Mouse (Mus musculus) midbrain, embryonic 14.5 days (tissue): ENCODE results near the gene Ptgds. TPM values are rescaled to one million over a fixed set of nuclear protein-coding genes. Genes with fewer than 3 reads are reported as not detected.
A peak's percentile ranks its signal among the peaks of the same experiment; 100 is the strongest.

Experiments used
- ATAC-seq: fragments of 200-750 bp; cut with Nextera tagmentation; 2 replicates; pipeline ENCODE4 v1.8.0; 2017; ENCODE audit warnings: moderate number of reproducible peaks, moderate library complexity; ENCODE audit not compliant: low FRiP score, low TSS enrichment
- DNase-seq: peaks from one replicate; pipeline ENCODE4 v3.0.0-alpha.2; 2015
- H3K27ac ChIP-seq: fragments of 300-500 bp; sonication (generic); replicated peaks from 2 replicates; pipeline ENCODE4 v1.5.1; 2014; ENCODE audit warnings: mild to moderate bottlenecking, low read depth, low read length, moderate library complexity
- H3K27me3 ChIP-seq: fragments of 300-500 bp; sonication (generic); 2 replicates; pipeline ENCODE4 v1.6.1; 2014; ENCODE audit warnings: low read length, control low read depth, mixed read lengths; ENCODE audit not compliant: control insufficient read depth, insufficient read depth
- H3K36me3 ChIP-seq: fragments of 300-500 bp; sonication (generic); 2 replicates; pipeline ENCODE4 v1.6.1; 2014; ENCODE audit warnings: low read length, control low read depth; ENCODE audit not compliant: control insufficient read depth, insufficient read depth
- H3K4me1 ChIP-seq: fragments of 300-500 bp; sonication (generic); 2 replicates; pipeline ENCODE4 v1.6.1; 2014; ENCODE audit warnings: mild to moderate bottlenecking, antibody characterized with exemption, low read length, control low read depth; ENCODE audit not compliant: control insufficient read depth, insufficient read depth
- H3K4me2 ChIP-seq: fragments of 300-500 bp; sonication (generic); 2 replicates; pipeline ENCODE4 v1.6.1; 2014; ENCODE audit warnings: mild to moderate bottlenecking, low read length, moderate library complexity
- H3K4me3 ChIP-seq: fragments of 300-500 bp; sonication (generic); replicated peaks from 2 replicates; pipeline ENCODE4 v1.5.1; 2014; ENCODE audit warnings: low read depth, low read length
- H3K9ac ChIP-seq: fragments of 300-500 bp; sonication (generic); replicated peaks from 2 replicates; pipeline ENCODE4 v1.6.1; 2014; ENCODE audit warnings: mild to moderate bottlenecking, low read length, moderate library complexity
- H3K9me3 ChIP-seq: fragments of 300-500 bp; sonication (generic); 2 replicates; pipeline ENCODE4 v1.6.1; 2016; ENCODE audit warnings: low read length, control low read depth, mixed read lengths; ENCODE audit not compliant: control insufficient read depth
- WGBS: fragments of 180-500 bp; shearing (Covaris S2); extraction: QIAGEN DNeasy Blood & Tissue Kit; methylation state at CpG from one replicate; pipeline ENCODE4 v1.1.7; 2014; 5-methylcytosine and 5-hydroxymethylcytosine counted together
- polyA plus RNA-seq: library from polyadenylated mRNA; unstranded; fragments of >200 nt; fragmentation: Nextera tagmentation; extraction: Ambion mirVana; gene quantifications from 2 replicates; pipeline ENCODE4 v1.2.1, GENCODE M21; 2014

Ptgds gene
- polyA plus RNA-seq, 1 experiment from 2014 or later = 71.9 TPM

- Histone ChIP-seq H3K27me3 (no peaks in the 10 kb centered on the region), H3K4me2 (no peak overlapping the region), H3K4me3 (no peak overlapping the region), H3K9me3 (no peaks in the 10 kb centered on the region), H3K4me1 (no peaks in the 10 kb centered on the region), H3K27ac (no peak overlapping the region), H3K36me3 (no peaks in the 10 kb centered on the region), H3K9ac (no peak overlapping the region)
- 79% methylated on average over 6 of the region's 6 CpGs for WGBS
- no peak for ATAC-seq
- no peak for DNase-seq
These were observed 18.3 kb upstream of the Ptgds start for GRCm38 (mm10) chr2:25487965-25488670.

DNA sequence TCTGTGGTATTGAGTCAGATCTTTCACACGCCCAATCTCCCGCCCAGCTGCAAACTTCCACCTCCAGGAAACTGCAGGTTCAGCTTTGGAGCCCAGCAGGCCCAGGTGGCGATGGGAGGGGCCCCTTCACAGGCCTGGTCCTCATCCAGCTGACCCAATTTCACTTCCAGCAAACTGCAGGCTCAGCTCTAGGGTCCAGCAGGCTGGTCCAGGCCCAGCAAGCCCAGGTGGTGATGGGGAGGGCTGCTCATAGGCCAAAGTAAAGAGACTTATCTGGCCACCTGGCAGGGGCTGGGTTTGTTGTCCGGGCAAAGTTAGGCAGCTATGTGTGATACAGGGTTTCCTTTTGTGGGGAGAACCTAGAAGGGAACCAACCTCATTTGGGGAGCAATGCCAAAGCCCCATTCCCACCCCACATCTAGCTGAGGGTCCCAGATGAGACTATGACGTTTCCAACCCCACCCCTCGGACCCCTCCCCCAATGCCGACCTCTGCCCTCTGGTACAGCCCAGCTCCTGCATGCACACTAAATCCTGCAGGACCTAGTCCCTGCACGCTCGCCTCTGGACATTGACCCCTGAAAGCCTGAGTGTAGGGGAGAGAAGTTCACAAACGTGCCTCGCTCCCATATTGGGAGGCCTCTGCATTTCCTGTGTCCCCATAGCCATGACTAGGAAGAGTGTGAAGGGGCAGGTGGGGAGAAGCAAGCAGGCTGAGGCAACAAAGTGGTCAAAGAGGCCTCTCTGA is 15.2 kb upstream of the Ptgds start:
- DNase-seq (no peak), ATAC-seq (no peak)
- H3K9ac ChIP-seq = no peak overlapping the region
- no peak overlapping the region for H3K4me3 ChIP-seq
- H3K9me3 ChIP-seq = no peaks in the 10 kb centered on the region
- H3K4me2 ChIP-seq = no peak overlapping the region
- no peaks in the 10 kb centered on the region for H3K36me3 ChIP-seq
- H3K27me3 ChIP-seq = no peaks in the 10 kb centered on the region
- H3K27ac ChIP-seq = no peak overlapping the region
- 68% methylated on average over 11 of the region's 11 CpGs for WGBS
- H3K4me1 ChIP-seq = no peaks in the 10 kb centered on the region

- H3K9ac ChIP-seq = no peak overlapping the region
- H3K36me3 ChIP-seq = no peaks in the 10 kb centered on the region
- DNase-seq (peak; percentile 53), ATAC-seq (no peak)
- H3K4me1 ChIP-seq = no peaks in the 10 kb centered on the region
- 27% methylated on average over 7 of the region's 7 CpGs for WGBS
- no peaks in the 10 kb centered on the region for H3K9me3 ChIP-seq
- no peak overlapping the region for H3K4me3 ChIP-seq
- no peak overlapping the region for H3K27ac ChIP-seq
- no peak overlapping the region for H3K4me2 ChIP-seq
- no peaks in the 10 kb centered on the region for H3K27me3 ChIP-seq
These were observed 13.1 kb upstream of the Ptgds start for GRCm38 (mm10) chr2:25482969-25483368.

GRCm38 (mm10) chr2:25480541-25480940 is 10.7 kb upstream of the Ptgds start:
- Histone ChIP-seq H3K27ac (no peak overlapping the region), H3K9ac (no peak overlapping the region), H3K9me3 (no peaks in the 10 kb centered on the region), H3K36me3 (no peaks in the 10 kb centered on the region), H3K4me2 (no peak overlapping the region), H3K27me3 (no peaks in the 10 kb centered on the region), H3K4me3 (no peak overlapping the region), H3K4me1 (no peaks in the 10 kb centered on the region)
- 90% methylated on average over 1 of the region's 1 CpGs for WGBS
- no peak for ATAC-seq
- no peak for DNase-seq

GRCm38 (mm10) chr2:25479551-25480311 is 9.9 kb upstream of the Ptgds start:
- WGBS = 81% methylated on average over 10 of the region's 10 CpGs
- H3K36me3 ChIP-seq = no peaks in the 10 kb centered on the region
- no peak overlapping the region for H3K4me2 ChIP-seq
- H3K4me1 ChIP-seq = no peaks in the 10 kb centered on the region
- H3K27me3 ChIP-seq = no peaks in the 10 kb centered on the region
- H3K9ac ChIP-seq = no peak overlapping the region
- H3K9me3 ChIP-seq = no peaks in the 10 kb centered on the region
- DNase-seq (no peak), ATAC-seq (no peak)
- no peak overlapping the region for H3K27ac ChIP-seq
- H3K4me3 ChIP-seq = no peak overlapping the region

DNA sequence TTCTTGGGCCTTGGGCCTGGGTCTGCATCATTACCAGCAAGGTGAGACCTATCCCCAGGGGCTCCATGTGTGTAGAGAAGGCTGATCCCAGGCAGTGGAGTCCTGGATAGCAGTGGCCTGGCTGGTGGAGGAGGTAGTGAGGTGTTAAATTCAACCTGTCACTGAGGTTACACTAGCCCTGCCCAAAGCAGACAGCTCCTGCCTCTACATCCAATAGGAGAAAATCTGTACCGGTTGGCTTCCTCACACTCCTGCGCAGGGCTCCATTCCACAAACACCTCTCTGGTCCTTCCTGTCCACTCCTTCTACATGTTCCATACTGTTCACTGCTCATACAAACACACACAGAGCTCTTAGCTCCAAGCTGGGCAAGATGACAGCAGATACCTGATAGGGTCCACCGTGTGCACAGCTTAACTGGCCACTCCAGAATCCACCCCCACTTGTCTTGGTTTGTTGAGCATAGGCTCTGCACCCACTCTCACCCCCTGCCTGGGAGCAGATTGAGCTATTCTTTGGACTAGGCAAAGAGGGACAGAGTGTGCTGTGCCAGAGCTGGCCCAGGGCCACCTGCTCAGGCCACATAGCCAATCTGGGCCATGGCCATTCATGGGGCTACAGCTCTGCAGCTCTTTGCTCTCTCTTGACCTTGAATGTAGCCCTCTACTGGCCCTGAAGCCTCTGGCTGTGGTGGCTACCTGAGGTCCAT is 8.3 kb upstream of the Ptgds start:
- no peak overlapping the region for H3K9ac ChIP-seq
- no peak for ATAC-seq
- no peaks in the 10 kb centered on the region for H3K36me3 ChIP-seq
- no peaks in the 10 kb centered on the region for H3K27me3 ChIP-seq
- H3K27ac ChIP-seq = no peak overlapping the region
- 92% methylated on average over 3 of the region's 3 CpGs for WGBS
- no peak overlapping the region for H3K4me2 ChIP-seq
- DNase-seq = no peak
- H3K4me1 ChIP-seq = no peaks in the 10 kb centered on the region
- no peak overlapping the region for H3K4me3 ChIP-seq
- no peaks in the 10 kb centered on the region for H3K9me3 ChIP-seq

- H3K4me2 ChIP-seq = no peak overlapping the region
- no peak for ATAC-seq
These were observed 7.7 kb upstream of the Ptgds start for GRCm38 (mm10) chr2:25477541-25477940.

GRCm38 (mm10) chr2:25472550-25472949 is 2.7 kb upstream of the Ptgds start:
- 77% methylated on average over 2 of the region's 2 CpGs for WGBS
- H3K9ac ChIP-seq = no peak overlapping the region
- H3K36me3 ChIP-seq = no peaks in the 10 kb centered on the region
- no peak overlapping the region for H3K4me3 ChIP-seq
- DNase-seq = no peak
- no peaks in the 10 kb centered on the region for H3K4me1 ChIP-seq
- H3K27me3 ChIP-seq = no peaks in the 10 kb centered on the region
- no peak overlapping the region for H3K27ac ChIP-seq
- H3K4me2 ChIP-seq = no peak overlapping the region
- no peak for ATAC-seq
- no peaks in the 10 kb centered on the region for H3K9me3 ChIP-seq

More at GRCm38 (mm10) chr2:25477541-25477940, 7.7 kb upstream of the Ptgds start:
- no peak overlapping the region for H3K4me3 ChIP-seq
- no peak overlapping the region for H3K9ac ChIP-seq
- no peaks in the 10 kb centered on the region for H3K27me3 ChIP-seq
- H3K36me3 ChIP-seq = no peaks in the 10 kb centered on the region
- WGBS = 85% methylated on average over 8 of the region's 8 CpGs
- H3K9me3 ChIP-seq = no peaks in the 10 kb centered on the region
- DNase-seq = no peak
- H3K4me1 ChIP-seq = no peaks in the 10 kb centered on the region
- no peak overlapping the region for H3K27ac ChIP-seq
